Mouse (Mus musculus): Measurements from ENCODE around the gene H2al1g.

DNA sequence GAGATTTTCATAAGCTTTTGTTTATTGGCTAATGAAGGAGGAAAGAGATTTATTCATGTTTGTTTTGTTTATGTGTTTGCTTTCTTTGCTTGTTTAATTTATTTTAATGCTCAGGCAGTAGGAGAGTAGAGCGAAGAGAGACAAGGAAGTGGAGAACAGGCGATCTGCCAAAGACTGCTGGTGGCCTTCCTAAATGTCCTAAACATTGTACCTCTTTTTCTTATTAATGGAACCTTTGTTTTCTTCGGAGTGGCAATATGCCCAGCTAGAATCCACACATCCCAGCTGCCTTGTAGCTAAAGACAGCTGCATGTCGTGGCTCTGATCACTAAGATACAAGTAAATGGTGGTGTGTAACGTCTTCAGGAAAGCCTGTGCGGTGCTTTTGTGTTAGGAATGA is 41.0 kb upstream of the H2al1g start:
- TF ChIP-seq CTCF (IDR thresholded peaks at IDR 0.05; ENCODE audit: control insufficient read depth, insufficient read depth, insufficient read length) = no peak
- no peak for TF ChIP-seq MAX (IDR thresholded peaks at IDR 0.05)
- no peak for TF ChIP-seq MYOG (IDR thresholded peaks at IDR 0.05; ENCODE audit: control insufficient read depth, extremely low read depth, insufficient read length)
- no peak for TF ChIP-seq MYOD1 (IDR thresholded peaks at IDR 0.05; ENCODE audit: control insufficient read depth, insufficient read length, low read depth)
- TF ChIP-seq USF1 (IDR thresholded peaks at IDR 0.05; ENCODE audit: low read depth) = no peak
- no peak for TF ChIP-seq FOSL1 (IDR thresholded peaks at IDR 0.05; ENCODE audit: insufficient read depth, low read length, poor library complexity, severe bottlenecking)
